In genomic region chr2:156199944-156200343, GRCm38 (mm10) we compare ENCODE assay signal across 12 mouse cellular contexts. TPM values are rescaled to one million over a fixed set of nuclear protein-coding genes. Genes with fewer than 3 reads are reported as not detected.
A peak's percentile ranks its signal among the peaks of the same experiment; 100 is the strongest.
DNase-seq lines count a peak whose midpoint lies in the region; TF ChIP-seq lines count a peak whose summit lies in the region.
"Had no signal": no experiment of that assay in that cellular context is flagged by ENCODE, and none has a peak within 500 bp of the region (broad histone marks: within the 10 kb centered on the region; RNA-seq: fewer than 3 reads in every experiment).

No protein-coding gene starts in this region.

- peak; percentile 49 to 54 for DNase-seq in cerebellum, postnatal 10 days
- no peak for DNase-seq in cerebellum, postnatal 4 days (ENCODE audit: low spot score in 2 of 2)
- DNase-seq in layer of hippocampus, adult 2 months (ENCODE audit: low spot score in 2 of 2): no peak
- no peak for DNase-seq in layer of hippocampus, postnatal 25 days (ENCODE audit: extremely low spot score in 1 of 2, low spot score in 1 of 2)
- peak; percentile 97 for DNase-seq in R1 (ENCODE audit: low read depth, low spot score)
- peak; percentile 29 to 39 for DNase-seq in kidney, postnatal 36 days
- DNase-seq in lung, postnatal 4 days: no peak
- DNase-seq in natural killer cell, adult 2 months (ENCODE audit: low spot score in 2 of 2): no peak
- DNase-seq: cerebellum, postnatal 36 days; gastrocnemius, postnatal 36 days had no signal

- H3K4me3 ChIP-seq in layer of hippocampus, adult 2 months: no peak overlapping the region
- H3K4me3 ChIP-seq: liver, embryonic 15.5 days; midbrain, embryonic 10.5 days had no signal

- peak overlapping the region; percentile 28 for H3K27ac ChIP-seq in layer of hippocampus, adult 2 months
- H3K27ac ChIP-seq: midbrain, embryonic 10.5 days had no signal

- TF ChIP-seq CTCF in layer of hippocampus, adult 2 months (conservative IDR thresholded peaks at IDR 0.05): no peak

RNA-seq across cellular contexts. Expression of gene Phf20, which starts 3.7 kb away (rescaled TPM):
- total RNA-seq in layer of hippocampus, adult 2 months (2021): 100 to 1,000 TPM; 106 to 116 TPM
- 10 to 100 TPM; 80.3 to 82.7 TPM for total RNA-seq in layer of hippocampus, postnatal 25 days (2021)

RNA-seq across cellular contexts. Expression of gene Rbm39, which starts 19.9 kb away (rescaled TPM):
- total RNA-seq in layer of hippocampus, adult 2 months (2021): 100 to 1,000 TPM; 346 to 390 TPM
- total RNA-seq in layer of hippocampus, postnatal 25 days (2021): 100 to 1,000 TPM; 275 to 354 TPM

RNA-seq across cellular contexts. Expression of gene Nfs1, which starts 56.0 kb away (rescaled TPM):
- total RNA-seq in layer of hippocampus, adult 2 months (2021): 10 to 100 TPM; 41.6 to 45.2 TPM
- total RNA-seq in layer of hippocampus, postnatal 25 days (2021): 10 to 100 TPM; 45.6 to 47.4 TPM

RNA-seq across cellular contexts. Expression of gene Romo1, which starts 56.1 kb away (rescaled TPM):
- total RNA-seq in layer of hippocampus, adult 2 months (2021): 100 to 1,000 TPM; 149 to 160 TPM
- 100 to 1,000 TPM; 156 to 190 TPM for total RNA-seq in layer of hippocampus, postnatal 25 days (2021)

Comparison
In these comparisons a context has a peak if more than half of its experiments do, and no peak if none do; other contexts are left out.
1. DNase-seq: peak in cerebellum, postnatal 10 days (2 of 2), R1 (single experiment) and kidney, postnatal 36 days (2 of 2); none in cerebellum, postnatal 4 days (0 of 2), layer of hippocampus, adult 2 months (0 of 2), layer of hippocampus, postnatal 25 days (0 of 2), lung, postnatal 4 days (0 of 2) and natural killer cell, adult 2 months (0 of 2).